Mouse (Mus musculus) hindbrain, embryonic 16.5 days (tissue): Measurements from ENCODE around the gene Exoc2. TPM values are rescaled to one million over a fixed set of nuclear protein-coding genes. Genes with fewer than 3 reads are reported as not detected.

Experiments
- ATAC-seq: fragments of 200-750 bp; cut with Nextera tagmentation; 2 replicates; pipeline ENCODE4 v1.8.0; 2017; ENCODE audit warnings: moderate TSS enrichment, moderate library complexity
- H3K27ac ChIP-seq: fragments of 300-500 bp; sonication (generic); 2 replicates; pipeline ENCODE4 v1.5.1; 2014; ENCODE audit warnings: low read depth, mild to moderate bottlenecking, control low read depth, low read length, moderate library complexity
- H3K27me3 ChIP-seq: fragments of 300-500 bp; sonication (generic); replicated peaks from 2 replicates; pipeline ENCODE4 v1.6.1; 2014; ENCODE audit warnings: low read length; ENCODE audit not compliant: control insufficient read depth, insufficient read depth
- H3K36me3 ChIP-seq: fragments of 300-500 bp; sonication (generic); 2 replicates; pipeline ENCODE4 v1.6.1; 2014; ENCODE audit warnings: mild to moderate bottlenecking, low read length, moderate library complexity, mixed read lengths; ENCODE audit not compliant: control insufficient read depth, insufficient read depth
- H3K4me1 ChIP-seq: fragments of 300-500 bp; sonication (generic); 2 replicates; pipeline ENCODE4 v1.6.1; 2014; ENCODE audit warnings: low read depth, low read length; ENCODE audit not compliant: control insufficient read depth, insufficient read depth
- H3K4me2 ChIP-seq: fragments of 300-500 bp; sonication (generic); 2 replicates; pipeline ENCODE4 v1.6.1; 2014; ENCODE audit warnings: mild to moderate bottlenecking, low read length, control low read depth, moderate library complexity
- H3K4me3 ChIP-seq: fragments of 300-500 bp; sonication (generic); 2 replicates; pipeline ENCODE4 v1.5.1; 2014; ENCODE audit warnings: mild to moderate bottlenecking, low read length, control low read depth, moderate library complexity
- H3K9ac ChIP-seq: fragments of 300-500 bp; sonication (generic); 2 replicates; pipeline ENCODE4 v1.6.1; 2014; ENCODE audit warnings: low read depth, mild to moderate bottlenecking, control low read depth, low read length, moderate library complexity
- H3K9me3 ChIP-seq: fragments of 300-500 bp; sonication (generic); 2 replicates; pipeline ENCODE4 v1.6.1; 2014; ENCODE audit warnings: mild to moderate bottlenecking, low read length, moderate library complexity; ENCODE audit not compliant: control insufficient read depth
- WGBS: fragments of 180-500 bp; shearing (Covaris S2); extraction: QIAGEN DNeasy Blood & Tissue Kit; methylation state at CpG from one replicate; pipeline ENCODE4 v1.1.7; 2014; 5-methylcytosine and 5-hydroxymethylcytosine counted together
- polyA plus RNA-seq: library from polyadenylated mRNA; unstranded; fragments of >200 nt; fragmentation: Nextera tagmentation; extraction: Ambion mirVana; gene quantifications from 2 replicates; pipeline ENCODE4 v1.2.1, GENCODE M21; 2015

Gene Exoc2
- polyA plus RNA-seq, 1 experiment from 2014 or later: 46.7 TPM

GRCm38 (mm10) chr13:30891223-30891622 is 82.7 kb downstream of the Exoc2 start:
- Histone ChIP-seq H3K36me3 (no peaks in the 10 kb centered on the region), H3K9ac (no peak overlapping the region), H3K27me3 (no peaks in the 10 kb centered on the region), H3K4me1 (no peaks in the 10 kb centered on the region), H3K27ac (no peak overlapping the region), H3K9me3 (no peaks in the 10 kb centered on the region), H3K4me2 (no peak overlapping the region), H3K4me3 (no peak overlapping the region)
- 79% methylated on average over 5 of the region's 5 CpGs for WGBS
- no peak for ATAC-seq

GRCm38 (mm10) chr13:30888480-30888879 is 85.4 kb downstream of the Exoc2 start:
- Histone ChIP-seq H3K9ac (no peak overlapping the region), H3K4me1 (no peaks in the 10 kb centered on the region), H3K36me3 (peaks cover 7% of the 10 kb centered on the region; the same call in 1 of the 2 replicates), H3K9me3 (no peaks in the 10 kb centered on the region), H3K27ac (no peak overlapping the region), H3K4me2 (no peak overlapping the region), H3K4me3 (no peak overlapping the region), H3K27me3 (no peaks in the 10 kb centered on the region)
- WGBS: 9% methylated on average over 3 of the region's 3 CpGs
- ATAC-seq: peak; percentile 72; the same call in 1 of the 2 replicates

DNA sequence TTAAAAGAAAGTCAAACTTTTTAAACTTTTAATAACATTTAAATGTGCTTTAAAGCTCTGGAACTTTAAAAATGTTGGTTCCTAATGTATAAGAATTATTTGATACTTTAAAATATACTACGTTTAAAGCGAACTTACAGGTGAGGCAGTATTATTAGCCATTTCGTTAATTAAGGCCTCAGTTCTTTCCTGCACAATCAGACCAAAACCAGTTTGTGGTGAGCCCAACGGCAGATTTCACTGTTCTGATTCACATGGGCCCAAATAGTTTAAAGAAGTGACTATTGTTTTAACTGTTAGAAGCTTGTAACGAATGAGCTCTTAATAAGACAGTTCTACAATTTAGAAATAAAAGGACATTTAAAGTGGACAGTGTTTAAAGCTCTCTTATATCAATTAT is 93.6 kb downstream of the Exoc2 start:
- ATAC-seq: no peak
- Histone ChIP-seq H3K4me1 (no peaks in the 10 kb centered on the region), H3K27ac (no peak overlapping the region), H3K36me3 (peaks cover 15% of the 10 kb centered on the region), H3K4me3 (no peak overlapping the region), H3K9ac (no peak overlapping the region), H3K4me2 (no peak overlapping the region), H3K9me3 (no peaks in the 10 kb centered on the region), H3K27me3 (no peaks in the 10 kb centered on the region)
- 88% methylated on average over 5 of the region's 5 CpGs for WGBS

- no peak for ATAC-seq
- H3K27me3 ChIP-seq: no peaks in the 10 kb centered on the region
These were observed 94.0 kb downstream of the Exoc2 start for GRCm38 (mm10) chr13:30879871-30880270.

GRCm38 (mm10) chr13:30875825-30876224 is 98.1 kb downstream of the Exoc2 start:
- no peak overlapping the region for H3K27ac ChIP-seq
- peaks cover 10% of the 10 kb centered on the region for H3K36me3 ChIP-seq
- H3K4me1 ChIP-seq: no peaks in the 10 kb centered on the region
- H3K4me3 ChIP-seq: no peak overlapping the region
- H3K4me2 ChIP-seq: no peak overlapping the region
- WGBS: 91% methylated on average over 3 of the region's 3 CpGs
- H3K9ac ChIP-seq: no peak overlapping the region
- no peaks in the 10 kb centered on the region for H3K9me3 ChIP-seq
- no peaks in the 10 kb centered on the region for H3K27me3 ChIP-seq
- ATAC-seq: no peak

More at GRCm38 (mm10) chr13:30879871-30880270, 94.0 kb downstream of the Exoc2 start:
- Histone ChIP-seq H3K9ac (no peak overlapping the region), H3K4me1 (no peaks in the 10 kb centered on the region), H3K36me3 (peaks cover 15% of the 10 kb centered on the region), H3K27ac (no peak overlapping the region), H3K9me3 (no peaks in the 10 kb centered on the region), H3K4me3 (no peak overlapping the region), H3K4me2 (no peak overlapping the region)
- WGBS: 95% methylated on average over 1 of the region's 1 CpGs

DNA sequence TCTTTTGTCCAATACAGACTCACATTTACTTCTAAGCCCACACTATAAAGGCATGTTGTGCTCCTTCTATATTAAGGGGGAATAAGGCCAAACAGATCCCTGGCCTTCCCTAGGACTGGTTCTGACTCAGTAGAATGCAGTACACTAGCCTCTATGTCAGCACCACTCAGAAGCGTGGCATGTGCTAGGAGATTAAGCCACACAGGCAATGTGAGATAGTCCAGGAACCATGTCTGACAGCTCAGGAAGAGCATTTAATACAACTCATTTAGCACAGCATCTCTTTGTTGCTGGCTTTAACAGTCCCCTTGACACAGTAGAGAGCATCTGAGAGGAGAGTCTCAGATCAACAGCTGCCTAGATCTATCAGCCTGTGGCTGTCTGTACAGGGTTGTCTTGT is 100.4 kb downstream of the Exoc2 start:
- Histone ChIP-seq H3K9ac (no peak overlapping the region), H3K9me3 (no peaks in the 10 kb centered on the region), H3K4me2 (no peak overlapping the region), H3K4me1 (no peaks in the 10 kb centered on the region), H3K27ac (no peak overlapping the region), H3K4me3 (no peak overlapping the region), H3K36me3 (peaks cover 14% of the 10 kb centered on the region), H3K27me3 (no peaks in the 10 kb centered on the region)
- WGBS: 85% methylated on average over 1 of the region's 1 CpGs
- ATAC-seq: no peak

DNA sequence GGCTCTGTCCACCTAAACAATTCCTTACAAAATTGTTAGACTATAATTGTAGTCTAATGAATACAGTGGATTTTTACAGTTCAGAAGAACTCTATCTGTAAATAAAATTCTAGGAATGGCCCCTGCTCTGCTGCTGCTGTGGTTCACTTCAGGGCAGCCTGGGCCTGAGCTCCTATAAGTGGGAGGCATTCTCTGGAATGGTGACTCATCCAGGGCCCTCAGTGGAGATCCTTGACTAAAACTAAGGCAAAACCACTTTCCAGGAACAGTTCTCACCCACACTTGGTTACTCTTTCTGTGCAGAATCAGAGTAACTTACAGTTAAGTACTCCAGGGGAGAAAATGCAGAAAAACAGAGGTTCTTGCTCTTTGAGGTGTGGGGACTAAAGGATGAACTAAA is 108.4 kb downstream of the Exoc2 start:
- no peaks in the 10 kb centered on the region for H3K27me3 ChIP-seq
- H3K4me1 ChIP-seq: no peaks in the 10 kb centered on the region
- H3K27ac ChIP-seq: no peak overlapping the region
- no peak overlapping the region for H3K4me2 ChIP-seq
- no peak overlapping the region for H3K9ac ChIP-seq
- no peak for ATAC-seq
- peaks cover 15% of the 10 kb centered on the region for H3K36me3 ChIP-seq
- H3K9me3 ChIP-seq: no peaks in the 10 kb centered on the region
- no peak overlapping the region for H3K4me3 ChIP-seq

DNA sequence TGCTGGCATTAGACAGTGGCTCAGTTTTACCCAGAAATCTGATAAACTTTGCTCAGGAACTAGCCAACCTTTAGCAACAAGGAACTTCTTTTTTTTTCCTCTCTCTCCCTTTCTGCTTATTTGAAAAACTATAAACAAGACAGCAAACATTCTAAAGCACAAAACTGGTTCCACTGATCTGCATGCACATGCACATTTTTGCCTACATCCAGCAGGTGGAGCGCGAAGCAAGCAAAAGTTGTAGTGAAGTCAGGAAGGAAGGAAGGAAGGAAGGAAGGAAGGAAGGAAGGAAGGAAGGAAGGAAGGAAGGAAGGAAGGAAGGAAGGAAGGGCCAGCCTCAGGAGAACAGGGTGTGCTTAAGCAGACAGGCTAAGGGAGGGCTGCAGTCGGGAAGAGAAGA is 109.9 kb downstream of the Exoc2 start:
- Histone ChIP-seq H3K9me3 (no peaks in the 10 kb centered on the region), H3K36me3 (peaks cover 15% of the 10 kb centered on the region), H3K4me2 (no peak overlapping the region), H3K4me3 (no peak overlapping the region), H3K4me1 (no peaks in the 10 kb centered on the region), H3K27me3 (no peaks in the 10 kb centered on the region), H3K27ac (no peak overlapping the region), H3K9ac (no peak overlapping the region)
- 87% methylated on average over 3 of the region's 3 CpGs for WGBS
- ATAC-seq: no peak

GRCm38 (mm10) chr13:30858421-30858820 is 115.5 kb downstream of the Exoc2 start:
- H3K4me1 ChIP-seq: no peaks in the 10 kb centered on the region
- H3K9ac ChIP-seq: no peak overlapping the region
- H3K4me3 ChIP-seq: no peak overlapping the region
- no peaks in the 10 kb centered on the region for H3K9me3 ChIP-seq
- H3K4me2 ChIP-seq: no peak overlapping the region
- no peaks in the 10 kb centered on the region for H3K27me3 ChIP-seq
- ATAC-seq: no peak
- 93% methylated on average over 3 of the region's 3 CpGs for WGBS
- H3K36me3 ChIP-seq: peaks cover 9% of the 10 kb centered on the region
- H3K27ac ChIP-seq: no peak overlapping the region

DNA sequence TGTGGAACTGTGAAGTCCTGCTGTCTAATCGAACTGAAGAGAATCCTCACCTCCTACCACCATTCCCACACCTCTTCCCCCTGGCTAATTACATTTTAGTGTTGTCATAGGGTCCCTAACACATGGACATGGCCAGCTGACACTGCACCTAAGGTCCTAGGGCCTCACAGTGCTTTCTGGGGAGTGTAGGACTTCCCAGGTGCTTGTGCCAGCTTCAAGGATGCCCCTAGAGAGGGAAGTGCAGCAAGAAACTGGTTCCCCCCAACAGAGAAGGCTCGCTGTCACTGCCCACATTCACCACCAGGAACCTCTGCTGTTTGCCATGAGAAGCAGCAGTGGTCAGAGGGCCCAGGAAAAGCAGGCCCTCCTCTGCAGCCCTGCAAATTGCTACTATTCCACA is 123.2 kb downstream of the Exoc2 start:
- Histone ChIP-seq H3K36me3 (peaks cover 4% of the 10 kb centered on the region), H3K9me3 (no peaks in the 10 kb centered on the region), H3K4me3 (no peak overlapping the region), H3K27ac (no peak overlapping the region), H3K9ac (no peak overlapping the region), H3K4me2 (no peak overlapping the region), H3K4me1 (no peaks in the 10 kb centered on the region), H3K27me3 (no peaks in the 10 kb centered on the region)
- ATAC-seq: no peak
- 67% methylated on average over 2 of the region's 2 CpGs for WGBS
